Mouse (Mus musculus) heart, embryonic 10.5 days (tissue): ENCODE measurements around the gene Uevld. TPM values are rescaled to one million over a fixed set of nuclear protein-coding genes. Genes with fewer than 3 reads are reported as not detected.
"Not testable (repeated sequence)": the region's sequence is repeated elsewhere in the genome, so short reads cannot be mapped to it uniquely, and the experiment has no call there.

Experiments
- DNase-seq: peaks from one replicate; pipeline ENCODE4 v3.0.0-alpha.2; 2017; ENCODE audit warnings: low spot score
- H3K27ac ChIP-seq: fragments of 300-500 bp; sonication (generic); 2 replicates; pipeline ENCODE4 v1.5.1; 2016; ENCODE audit warnings: mild to moderate bottlenecking
- H3K27me3 ChIP-seq: fragments of 300-500 bp; sonication (generic); 2 replicates; pipeline ENCODE4 v1.6.1; 2016; ENCODE audit warnings: mild to moderate bottlenecking; ENCODE audit not compliant: poor library complexity, insufficient read depth, severe bottlenecking
- H3K36me3 ChIP-seq: fragments of 300-500 bp; sonication (generic); 2 replicates; pipeline ENCODE4 v1.6.1; 2016; ENCODE audit warnings: mild to moderate bottlenecking, moderate library complexity
- H3K4me1 ChIP-seq: fragments of 300-500 bp; sonication (generic); 2 replicates; pipeline ENCODE4 v1.6.1; 2016; ENCODE audit warnings: mild to moderate bottlenecking
- H3K4me3 ChIP-seq: fragments of 300-500 bp; sonication (generic); 2 replicates; pipeline ENCODE4 v1.5.1; 2016; ENCODE audit warnings: mild to moderate bottlenecking, moderate library complexity
- H3K9me3 ChIP-seq: fragments of 300-500 bp; sonication (generic); 2 replicates; pipeline ENCODE4 v1.6.1; 2016; ENCODE audit warnings: mild to moderate bottlenecking, moderate library complexity
- WGBS: fragments of 180-500 bp; shearing (Covaris S2); methylation state at CpG from one replicate; pipeline ENCODE4 v1.1.7; 2016; 5-methylcytosine and 5-hydroxymethylcytosine counted together
- polyA plus RNA-seq: library from polyadenylated mRNA; unstranded; fragments of >200 nt; fragmentation: Nextera tagmentation; extraction: Ambion mirVana; gene quantifications from 2 replicates; pipeline ENCODE4 v1.2.1, GENCODE M21; 2016

Uevld gene
- polyA plus RNA-seq, 1 experiment from 2014 or later, result 8.3 TPM

DNA sequence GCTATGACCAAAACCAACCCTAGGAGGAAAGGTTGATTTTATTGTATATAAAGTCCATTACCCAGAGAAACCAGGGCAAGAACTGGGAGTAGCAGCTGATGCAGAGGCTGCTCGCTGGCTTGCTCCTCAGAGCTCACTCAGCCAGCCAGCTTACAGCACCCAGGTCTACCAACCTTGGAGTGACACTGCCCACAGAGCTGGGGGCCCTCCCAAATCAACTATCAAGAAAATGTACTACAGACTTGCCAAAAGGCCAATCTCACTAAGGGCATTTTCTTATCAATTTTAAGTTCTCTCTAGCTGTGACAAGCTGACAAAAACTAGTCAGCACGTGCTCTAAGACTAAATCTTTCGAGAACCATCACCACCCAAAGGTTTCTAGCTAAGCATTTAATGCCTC lies 37.2 kb upstream of the Uevld start:
- Histone ChIP-seq H3K27ac (no peak overlapping the region), H3K27me3 (no peaks in the 10 kb centered on the region), H3K4me1 (0 out of 2 replicates have a peak, but pooled peaks cover 3% of the 10 kb centered on the region), H3K4me3 (no peak overlapping the region), H3K9me3 (no peaks in the 10 kb centered on the region), H3K36me3 (peaks cover 71% of the 10 kb centered on the region)
- no peak for DNase-seq
- 87% methylated on average over 3 of the region's 3 CpGs for WGBS

- H3K27ac ChIP-seq, result no peak overlapping the region
- H3K27me3 ChIP-seq, result no peaks in the 10 kb centered on the region
- no peak overlapping the region for H3K4me3 ChIP-seq
- 88% methylated on average over 8 of the region's 8 CpGs for WGBS
- H3K4me1 ChIP-seq, result peaks cover 3% of the 10 kb centered on the region; the same call in 1 of the 2 replicates
- DNase-seq, result no peak
- no peaks in the 10 kb centered on the region for H3K9me3 ChIP-seq
- peaks cover 62% of the 10 kb centered on the region for H3K36me3 ChIP-seq
These were observed 34.8 kb upstream of the Uevld start for GRCm38 (mm10) chr7:46993079-46993478.

GRCm38 (mm10) chr7:46989387-46989786 lies 31.1 kb upstream of the Uevld start:
- H3K36me3 ChIP-seq, result peaks cover 29% of the 10 kb centered on the region
- not testable (repeated sequence) for DNase-seq, H3K9me3 ChIP-seq, H3K27ac ChIP-seq, H3K27me3 ChIP-seq, H3K4me3 ChIP-seq, H3K4me1 ChIP-seq
- WGBS, result 55% methylated on average over 4 of the region's 4 CpGs

DNA sequence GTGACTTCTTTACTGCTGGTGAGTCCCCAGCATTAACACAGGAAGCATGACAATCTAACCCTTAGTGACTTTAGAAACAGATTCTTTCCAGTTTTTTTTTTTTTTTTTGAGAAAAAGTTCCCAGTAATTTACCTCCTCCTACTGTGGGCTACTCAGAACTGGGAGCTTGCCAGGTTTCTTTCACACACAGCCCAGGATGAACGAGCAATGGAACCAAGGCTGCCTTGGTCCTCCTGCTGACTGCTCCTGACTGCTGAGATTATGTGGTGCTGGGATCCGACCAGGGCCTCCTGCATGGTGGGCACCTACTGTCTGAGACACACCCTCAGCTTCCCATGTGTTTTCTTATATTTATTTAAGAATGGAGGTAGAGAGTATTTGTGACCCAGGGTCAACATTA lies 28.7 kb upstream of the Uevld start:
- 52% methylated on average over 2 of the region's 2 CpGs for WGBS
- no peak for DNase-seq

GRCm38 (mm10) chr7:46986646-46987045 lies 28.3 kb upstream of the Uevld start:
- 0 out of 2 replicates have a peak, but pooled peaks cover 3% of the 10 kb centered on the region for H3K36me3 ChIP-seq
- 0 out of 2 replicates have a peak overlapping the region, but pooled peaks have one; percentile 16 for H3K27ac ChIP-seq
- 63% methylated on average over 5 of the region's 5 CpGs for WGBS
- no peak for DNase-seq
- H3K4me3 ChIP-seq, result no peak overlapping the region
- H3K4me1 ChIP-seq, result peaks cover 3% of the 10 kb centered on the region; the same call in 1 of the 2 replicates
- H3K9me3 ChIP-seq, result no peaks in the 10 kb centered on the region
- no peaks in the 10 kb centered on the region for H3K27me3 ChIP-seq

More for the DNA sequence above, 28.7 kb upstream of the Uevld start:
- Histone ChIP-seq H3K27me3 (no peaks in the 10 kb centered on the region), H3K9me3 (no peaks in the 10 kb centered on the region), H3K27ac (0 out of 2 replicates have a peak overlapping the region, but pooled peaks have one; percentile 16), H3K4me3 (no peak overlapping the region), H3K36me3 (peaks cover 7% of the 10 kb centered on the region), H3K4me1 (peaks cover 3% of the 10 kb centered on the region; the same call in 1 of the 2 replicates)

DNA sequence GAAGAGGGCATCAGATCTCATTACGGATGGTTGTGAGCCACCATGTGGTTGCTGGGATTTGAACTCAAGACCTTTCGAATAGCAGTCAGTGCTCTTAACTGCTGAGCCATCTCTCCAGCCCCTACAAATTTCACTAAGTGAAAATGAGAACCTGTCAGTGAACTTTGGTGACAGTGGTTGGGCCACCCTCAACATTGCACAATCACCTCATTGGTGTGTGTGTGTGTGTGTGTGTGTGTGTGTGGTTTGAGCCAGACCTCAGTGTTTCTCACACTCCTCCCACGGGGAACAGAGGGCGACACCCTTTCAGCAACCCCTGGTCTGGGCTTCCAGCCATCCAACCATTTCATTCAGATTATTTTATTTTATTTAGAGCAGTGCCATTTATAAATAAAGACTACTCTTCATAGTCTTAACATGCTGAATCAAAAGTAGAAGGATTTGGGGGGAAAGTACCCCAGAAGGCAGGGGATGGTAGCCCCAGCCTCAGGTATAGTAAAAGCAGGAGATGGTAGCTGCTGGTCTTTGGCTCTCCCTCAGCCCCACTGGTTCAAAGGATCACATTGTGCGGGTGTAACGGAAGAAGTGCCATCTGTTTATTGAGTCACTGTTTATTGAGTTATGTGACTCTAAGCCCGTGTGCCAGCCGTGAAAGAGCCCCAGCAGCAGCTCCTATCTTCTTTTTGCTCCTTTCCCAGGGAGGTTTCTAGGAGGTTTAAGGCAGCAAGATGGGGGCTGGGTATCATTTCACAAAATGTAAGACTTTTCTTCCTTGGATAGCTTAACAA lies 27.6 kb upstream of the Uevld start:
- H3K27ac ChIP-seq, result 0 out of 2 replicates have a peak overlapping the region, but pooled peaks have one; percentile 10
- DNase-seq, result no peak
- H3K4me1 ChIP-seq, result peaks cover 3% of the 10 kb centered on the region; the same call in 1 of the 2 replicates
- H3K9me3 ChIP-seq, result no peaks in the 10 kb centered on the region
- H3K27me3 ChIP-seq, result no peaks in the 10 kb centered on the region
- H3K4me3 ChIP-seq, result no peak overlapping the region
- WGBS, result 59% methylated on average over 8 of the region's 8 CpGs
- H3K36me3 ChIP-seq, result 0 out of 2 replicates have a peak, but pooled peaks cover 2% of the 10 kb centered on the region

DNA sequence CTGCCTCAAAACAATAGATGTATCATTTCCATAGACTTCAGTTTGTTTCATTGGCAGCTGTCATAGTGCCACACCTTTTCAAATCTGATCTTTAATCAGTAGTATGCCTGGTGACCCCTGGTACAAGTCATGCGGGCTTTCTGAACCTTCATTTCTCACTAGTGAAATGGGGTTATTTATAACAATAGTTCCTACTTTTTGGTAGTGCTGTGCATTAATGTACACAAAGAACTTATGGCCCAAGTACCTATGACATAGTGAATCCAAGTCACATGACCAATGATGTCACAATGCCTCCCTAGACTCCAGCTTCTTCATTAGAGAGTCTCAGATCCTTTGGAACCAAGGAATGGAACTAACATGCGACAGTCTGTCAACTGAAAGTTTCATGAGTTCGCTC lies 25.0 kb upstream of the Uevld start, which contains the start of gene Gm9999:
Gene Gm9999, plus strand, starts transcription at position 301 of the 400 bp plus-strand sequence.
- Histone ChIP-seq H3K27ac (no peak within 1 kb of the TSS), H3K4me1 (no peaks in the 10 kb centered on the region), H3K36me3 (no peaks in the 10 kb centered on the region), H3K9me3 (no peaks in the 10 kb centered on the region), H3K4me3 (no peak within 1 kb of the TSS), H3K27me3 (no peaks in the 10 kb centered on the region)
- DNase-seq, result no peak
- WGBS, result 86% methylated on average over 3 of the region's 3 CpGs

DNA sequence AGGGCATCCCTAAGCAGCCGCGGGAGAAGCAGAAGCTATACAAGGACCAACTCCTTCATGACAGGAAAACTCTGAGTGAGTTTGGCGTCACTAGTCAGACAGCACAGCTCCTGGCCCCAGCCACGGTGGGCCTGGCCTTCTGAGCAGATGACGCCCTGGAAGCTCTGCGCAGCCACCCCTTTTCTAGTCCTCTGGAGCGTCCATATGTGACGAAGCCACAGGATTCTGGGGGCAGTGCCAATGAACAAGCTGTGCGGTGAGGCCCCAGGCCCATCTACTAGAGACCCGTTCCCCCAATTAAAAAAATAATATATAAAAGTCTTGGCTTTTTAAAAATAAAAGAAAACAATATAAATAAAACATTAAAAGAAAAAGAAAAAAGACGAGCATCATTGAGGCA lies 17.1 kb upstream of the Uevld start:
- Histone ChIP-seq H3K27me3 (no peaks in the 10 kb centered on the region), H3K9me3 (peaks cover 5% of the 10 kb centered on the region; the same call in 1 of the 2 replicates), H3K4me1 (no peaks in the 10 kb centered on the region), H3K27ac (no peak overlapping the region), H3K36me3 (no peaks in the 10 kb centered on the region), H3K4me3 (no peak overlapping the region)
- WGBS, result 84% methylated on average over 11 of the region's 11 CpGs
- no peak for DNase-seq

GRCm38 (mm10) chr7:46974648-46975047 lies 16.3 kb upstream of the Uevld start:
- DNase-seq, result no peak
- no peaks in the 10 kb centered on the region for H3K36me3 ChIP-seq
- peaks cover 5% of the 10 kb centered on the region; the same call in 1 of the 2 replicates for H3K9me3 ChIP-seq
- no peak overlapping the region for H3K27ac ChIP-seq
- H3K27me3 ChIP-seq, result no peaks in the 10 kb centered on the region
- H3K4me3 ChIP-seq, result no peak overlapping the region
- 90% methylated on average over 4 of the region's 4 CpGs for WGBS
- no peaks in the 10 kb centered on the region for H3K4me1 ChIP-seq

GRCm38 (mm10) chr7:46969898-46970297 lies 11.6 kb upstream of the Uevld start:
- Histone ChIP-seq H3K9me3 (peaks cover 5% of the 10 kb centered on the region; the same call in 1 of the 2 replicates), H3K27me3 (no peaks in the 10 kb centered on the region), H3K4me3 (no peak overlapping the region), H3K36me3 (no peaks in the 10 kb centered on the region), H3K4me1 (no peaks in the 10 kb centered on the region), H3K27ac (no peak overlapping the region)
- WGBS, result 85% methylated on average over 4 of the region's 4 CpGs
- DNase-seq, result no peak

- H3K4me1 ChIP-seq, result 0 out of 2 replicates have a peak, but pooled peaks cover 5% of the 10 kb centered on the region
- no peaks in the 10 kb centered on the region for H3K36me3 ChIP-seq
- 80% methylated on average over 7 of the region's 7 CpGs for WGBS
- no peak overlapping the region for H3K4me3 ChIP-seq
- H3K27me3 ChIP-seq, result peaks cover 3% of the 10 kb centered on the region; the same call in 1 of the 2 replicates
- DNase-seq, result no peak
- H3K9me3 ChIP-seq, result no peaks in the 10 kb centered on the region
- H3K27ac ChIP-seq, result no peak overlapping the region
These were observed 5.7 kb upstream of the Uevld start for GRCm38 (mm10) chr7:46964070-46964469.

- no peaks in the 10 kb centered on the region for H3K9me3 ChIP-seq
- no peaks in the 10 kb centered on the region for H3K36me3 ChIP-seq
- 0 out of 2 replicates have a peak overlapping the region, but pooled peaks have one; percentile 32 for H3K4me3 ChIP-seq
- peak overlapping the region; percentile 69 for H3K27ac ChIP-seq
- under 1% methylated on average over 9 of the region's 9 CpGs for WGBS
- 0 out of 2 replicates have a peak, but pooled peaks cover 5% of the 10 kb centered on the region for H3K4me1 ChIP-seq
- H3K27me3 ChIP-seq, result peaks cover 3% of the 10 kb centered on the region; the same call in 1 of the 2 replicates
- peak; percentile 88 for DNase-seq
These were observed 4.7 kb upstream of the Uevld start for GRCm38 (mm10) chr7:46962806-46963618.
